Mouse (Mus musculus): ENCODE results near the gene Fam20c. TPM values are rescaled to one million over a fixed set of nuclear protein-coding genes. Genes with fewer than 3 reads are reported as not detected.

Fam20c gene
- polyA plus RNA-seq, 1 experiment from 2014 or later = 7.3 TPM

GRCm38 (mm10) chr5:138778731-138779463 is 24.6 kb downstream of the Fam20c start:
- ATAC-seq (replicated peaks; ENCODE audit: insufficient number of reproducible peaks, low FRiP score, low TSS enrichment, low read depth) (peak; percentile 69), DNase-seq (ENCODE audit: low spot score) (peak; percentile 26)
- no peaks in the 10 kb centered on the region for H3K27me3 ChIP-seq (ENCODE audit: control insufficient read depth, insufficient read depth, low read length)
- H3K36me3 ChIP-seq (replicated peaks; ENCODE audit: control insufficient read depth, insufficient read depth, low read depth, low read length) = no peaks in the 10 kb centered on the region
- no peak overlapping the region for H3K4me2 ChIP-seq (ENCODE audit: low read depth, low read length)
- H3K9ac ChIP-seq (replicated peaks; ENCODE audit: low read length) = no peak overlapping the region
- no peak overlapping the region for H3K4me3 ChIP-seq (ENCODE audit: low read depth, low read length)
- WGBS = 60% methylated on average over 9 of the region's 9 CpGs
- no peaks in the 10 kb centered on the region for H3K4me1 ChIP-seq (ENCODE audit: control insufficient read depth, insufficient read depth, low read length)
- H3K27ac ChIP-seq (replicated peaks; ENCODE audit: low read depth, low read length) = no peak overlapping the region
- no peaks in the 10 kb centered on the region for H3K9me3 ChIP-seq (replicated peaks; ENCODE audit: control insufficient read depth, low read length)

- 77% methylated on average over 3 of the region's 3 CpGs for WGBS
- Histone ChIP-seq H3K4me1 (ENCODE audit: control insufficient read depth, insufficient read depth, low read length) (no peaks in the 10 kb centered on the region), H3K36me3 (replicated peaks; ENCODE audit: control insufficient read depth, insufficient read depth, low read depth, low read length) (no peaks in the 10 kb centered on the region), H3K27me3 (ENCODE audit: control insufficient read depth, insufficient read depth, low read length) (no peaks in the 10 kb centered on the region), H3K9ac (replicated peaks; ENCODE audit: low read length) (no peak overlapping the region), H3K9me3 (replicated peaks; ENCODE audit: control insufficient read depth, low read length) (no peaks in the 10 kb centered on the region), H3K4me2 (ENCODE audit: low read depth, low read length) (no peak overlapping the region), H3K27ac (replicated peaks; ENCODE audit: low read depth, low read length) (no peak overlapping the region), H3K4me3 (ENCODE audit: low read depth, low read length) (no peak overlapping the region)
- ATAC-seq (replicated peaks; ENCODE audit: insufficient number of reproducible peaks, low FRiP score, low TSS enrichment, low read depth) (no peak), DNase-seq (ENCODE audit: low spot score) (no peak)
Measured at GRCm38 (mm10) chr5:138779655-138780054, 25.3 kb downstream of the Fam20c start.

- no peak overlapping the region for H3K4me2 ChIP-seq (ENCODE audit: low read depth, low read length)
- no peak overlapping the region for H3K9ac ChIP-seq (replicated peaks; ENCODE audit: low read length)
- 83% methylated on average over 1 of the region's 1 CpGs for WGBS
- H3K9me3 ChIP-seq (replicated peaks; ENCODE audit: control insufficient read depth, low read length) = no peaks in the 10 kb centered on the region
- no peaks in the 10 kb centered on the region for H3K27me3 ChIP-seq (ENCODE audit: control insufficient read depth, insufficient read depth, low read length)
- H3K4me1 ChIP-seq (ENCODE audit: control insufficient read depth, insufficient read depth, low read length) = no peaks in the 10 kb centered on the region
- H3K4me3 ChIP-seq (ENCODE audit: low read depth, low read length) = no peak overlapping the region
- DNase-seq (ENCODE audit: low spot score) = no peak
- H3K36me3 ChIP-seq (replicated peaks; ENCODE audit: control insufficient read depth, insufficient read depth, low read depth, low read length) = no peaks in the 10 kb centered on the region
- no peak overlapping the region; the same call in 1 of the 2 replicates for H3K27ac ChIP-seq (replicated peaks; ENCODE audit: low read depth, low read length)
- no peak for ATAC-seq (replicated peaks; ENCODE audit: insufficient number of reproducible peaks, low FRiP score, low TSS enrichment, low read depth)
Measured at GRCm38 (mm10) chr5:138782697-138783096, 28.4 kb downstream of the Fam20c start.

GRCm38 (mm10) chr5:138783181-138783580 is 28.9 kb downstream of the Fam20c start:
- Histone ChIP-seq H3K4me1 (ENCODE audit: control insufficient read depth, insufficient read depth, low read length) (no peaks in the 10 kb centered on the region), H3K4me3 (ENCODE audit: low read depth, low read length) (no peak overlapping the region), H3K9ac (replicated peaks; ENCODE audit: low read length) (no peak overlapping the region), H3K27me3 (ENCODE audit: control insufficient read depth, insufficient read depth, low read length) (no peaks in the 10 kb centered on the region), H3K27ac (replicated peaks; ENCODE audit: low read depth, low read length) (no peak overlapping the region; the same call in 1 of the 2 replicates), H3K36me3 (replicated peaks; ENCODE audit: control insufficient read depth, insufficient read depth, low read depth, low read length) (no peaks in the 10 kb centered on the region), H3K4me2 (ENCODE audit: low read depth, low read length) (no peak overlapping the region), H3K9me3 (replicated peaks; ENCODE audit: control insufficient read depth, low read length) (no peaks in the 10 kb centered on the region)
- no peak for ATAC-seq (replicated peaks; ENCODE audit: insufficient number of reproducible peaks, low FRiP score, low TSS enrichment, low read depth)
- DNase-seq (ENCODE audit: low spot score) = no peak
- 72% methylated on average over 8 of the region's 8 CpGs for WGBS

GRCm38 (mm10) chr5:138785986-138786515 is 31.7 kb downstream of the Fam20c start:
- Histone ChIP-seq H3K4me1 (ENCODE audit: control insufficient read depth, insufficient read depth, low read length) (no peaks in the 10 kb centered on the region), H3K27ac (replicated peaks; ENCODE audit: low read depth, low read length) (no peak overlapping the region), H3K9me3 (replicated peaks; ENCODE audit: control insufficient read depth, low read length) (no peaks in the 10 kb centered on the region), H3K4me2 (ENCODE audit: low read depth, low read length) (no peak overlapping the region), H3K4me3 (ENCODE audit: low read depth, low read length) (no peak overlapping the region), H3K9ac (replicated peaks; ENCODE audit: low read length) (no peak overlapping the region), H3K27me3 (ENCODE audit: control insufficient read depth, insufficient read depth, low read length) (no peaks in the 10 kb centered on the region), H3K36me3 (replicated peaks; ENCODE audit: control insufficient read depth, insufficient read depth, low read depth, low read length) (no peaks in the 10 kb centered on the region)
- WGBS = 90% methylated on average over 3 of the region's 3 CpGs
- no peak for ATAC-seq (replicated peaks; ENCODE audit: insufficient number of reproducible peaks, low FRiP score, low TSS enrichment, low read depth)
- no peak for DNase-seq (ENCODE audit: low spot score)

- Histone ChIP-seq H3K4me2 (ENCODE audit: low read depth, low read length) (no peak overlapping the region), H3K9me3 (replicated peaks; ENCODE audit: control insufficient read depth, low read length) (no peaks in the 10 kb centered on the region), H3K4me1 (ENCODE audit: control insufficient read depth, insufficient read depth, low read length) (no peaks in the 10 kb centered on the region), H3K36me3 (replicated peaks; ENCODE audit: control insufficient read depth, insufficient read depth, low read depth, low read length) (no peaks in the 10 kb centered on the region), H3K27me3 (ENCODE audit: control insufficient read depth, insufficient read depth, low read length) (no peaks in the 10 kb centered on the region), H3K27ac (replicated peaks; ENCODE audit: low read depth, low read length) (no peak overlapping the region), H3K4me3 (ENCODE audit: low read depth, low read length) (no peak overlapping the region), H3K9ac (replicated peaks; ENCODE audit: low read length) (no peak overlapping the region)
- DNase-seq (ENCODE audit: low spot score) = no peak
- 83% methylated on average over 7 of the region's 7 CpGs for WGBS
- ATAC-seq (replicated peaks; ENCODE audit: insufficient number of reproducible peaks, low FRiP score, low TSS enrichment, low read depth) = no peak
Measured at GRCm38 (mm10) chr5:138787648-138788047, 33.3 kb downstream of the Fam20c start.

- DNase-seq (ENCODE audit: low spot score) (no peak), ATAC-seq (replicated peaks; ENCODE audit: insufficient number of reproducible peaks, low FRiP score, low TSS enrichment, low read depth) (no peak)
- Histone ChIP-seq H3K4me3 (ENCODE audit: low read depth, low read length) (no peak overlapping the region), H3K4me2 (ENCODE audit: low read depth, low read length) (no peak overlapping the region), H3K4me1 (ENCODE audit: control insufficient read depth, insufficient read depth, low read length) (no peaks in the 10 kb centered on the region), H3K9ac (replicated peaks; ENCODE audit: low read length) (no peak overlapping the region), H3K36me3 (replicated peaks; ENCODE audit: control insufficient read depth, insufficient read depth, low read depth, low read length) (no peaks in the 10 kb centered on the region), H3K9me3 (replicated peaks; ENCODE audit: control insufficient read depth, low read length) (no peaks in the 10 kb centered on the region), H3K27me3 (ENCODE audit: control insufficient read depth, insufficient read depth, low read length) (no peaks in the 10 kb centered on the region), H3K27ac (replicated peaks; ENCODE audit: low read depth, low read length) (no peak overlapping the region)
- 51% methylated on average over 11 of the region's 11 CpGs for WGBS
Measured at GRCm38 (mm10) chr5:138788481-138789211, 34.3 kb downstream of the Fam20c start.

GRCm38 (mm10) chr5:138790954-138791480 is 36.7 kb downstream of the Fam20c start:
- ATAC-seq (replicated peaks; ENCODE audit: insufficient number of reproducible peaks, low FRiP score, low TSS enrichment, low read depth) (no peak), DNase-seq (ENCODE audit: low spot score) (no peak)
- no peak overlapping the region for H3K27ac ChIP-seq (replicated peaks; ENCODE audit: low read depth, low read length)
- no peaks in the 10 kb centered on the region for H3K4me1 ChIP-seq (ENCODE audit: control insufficient read depth, insufficient read depth, low read length)
- H3K9ac ChIP-seq (replicated peaks; ENCODE audit: low read length) = no peak overlapping the region
- 81% methylated on average over 11 of the region's 11 CpGs for WGBS
- H3K4me3 ChIP-seq (ENCODE audit: low read depth, low read length) = no peak overlapping the region
- no peaks in the 10 kb centered on the region for H3K36me3 ChIP-seq (replicated peaks; ENCODE audit: control insufficient read depth, insufficient read depth, low read depth, low read length)
- H3K9me3 ChIP-seq (replicated peaks; ENCODE audit: control insufficient read depth, low read length) = no peaks in the 10 kb centered on the region
- no peak overlapping the region for H3K4me2 ChIP-seq (ENCODE audit: low read depth, low read length)
- H3K27me3 ChIP-seq (ENCODE audit: control insufficient read depth, insufficient read depth, low read length) = no peaks in the 10 kb centered on the region

Data from embryonic facial prominence, embryonic 11.5 days (tissue).